Comparison of ENCODE assay signal across 11 mouse cellular contexts in genomic region chrX:152676357-152676756, GRCm38 (mm10).
A peak's percentile ranks its signal among the peaks of the same experiment; 100 is the strongest.
DNase-seq lines count a peak whose midpoint lies in the region; ATAC-seq and TF ChIP-seq lines count a peak whose summit lies in the region.
"Had no signal": no experiment of that assay in that cellular context is flagged by ENCODE, and none has a peak within 500 bp of the region (broad histone marks: within the 10 kb centered on the region; RNA-seq: fewer than 3 reads in every experiment).

No protein-coding gene starts in this region.

- ATAC-seq in lung, embryonic 14.5 days (ENCODE audit: insufficient read depth): no peak
- ATAC-seq in erythroid progenitor cell, adult 5-6 weeks (replicated peaks; ENCODE audit: low FRiP score, poor library complexity, severe bottlenecking): no peak
- ATAC-seq: CD4-positive, CD25-positive, alpha-beta regulatory T cell, adult 4 months had no signal

- 47% methylated on average over 3 of the region's 3 CpGs for WGBS in lung, embryonic 14.5 days

- H3K36me3 ChIP-seq in lung, embryonic 14.5 days (ENCODE audit: insufficient read depth): no peaks in the 10 kb centered on the region
- no peaks in the 10 kb centered on the region for H3K36me3 ChIP-seq in splenic B cell, adult 2 months (ENCODE audit: control insufficient read depth, insufficient read depth, low read length, poor library complexity, severe bottlenecking)
- H3K36me3 ChIP-seq: embryonic facial prominence, embryonic 13.5 days had no signal

- no peak overlapping the region for H3K4me2 ChIP-seq in lung, embryonic 14.5 days
- H3K4me2 ChIP-seq: embryonic facial prominence, embryonic 13.5 days had no signal

- no peaks in the 10 kb centered on the region for H3K27me3 ChIP-seq in lung, embryonic 14.5 days (ENCODE audit: insufficient read depth, low read length)
- H3K27me3 ChIP-seq in splenic B cell, adult 2 months (ENCODE audit: control insufficient read depth, insufficient read depth, low read length, poor library complexity, severe bottlenecking): no peaks in the 10 kb centered on the region

- no peak overlapping the region for H3K27ac ChIP-seq in lung, embryonic 14.5 days (ENCODE audit: low read depth)
- H3K27ac ChIP-seq: embryonic facial prominence, embryonic 13.5 days; macrophage had no signal

- H3K9me3 ChIP-seq in lung, embryonic 14.5 days (ENCODE audit: low read depth, low read length): no peaks in the 10 kb centered on the region
- H3K9me3 ChIP-seq: embryonic facial prominence, embryonic 13.5 days had no signal

- no peaks in the 10 kb centered on the region for H3K4me1 ChIP-seq in lung, embryonic 14.5 days (ENCODE audit: insufficient read depth)
- H3K4me1 ChIP-seq: embryonic facial prominence, embryonic 13.5 days had no signal

- H3K9ac ChIP-seq in lung, embryonic 14.5 days: no peak overlapping the region
- H3K9ac ChIP-seq: embryonic facial prominence, embryonic 13.5 days had no signal

- peak; percentile 35 to 44 for DNase-seq in cerebellum, postnatal 14 days
- no peak for DNase-seq in cerebellum, adult 9-11 months
- DNase-seq in lung, embryonic 14.5 days: peak; percentile 31
- DNase-seq in lung, adult 18-20 months: no peak
- DNase-seq in kidney, postnatal 4 days: peak; percentile 14 to 21
- DNase-seq in splenic B cell, adult 2 months (ENCODE audit: low read depth, low spot score): peak; percentile 2
- DNase-seq in thymus, postnatal 4 days: no peak

- no peak overlapping the region for H3K4me3 ChIP-seq in lung, embryonic 14.5 days (ENCODE audit: low read depth, low read length)
- H3K4me3 ChIP-seq: embryonic facial prominence, embryonic 13.5 days had no signal

- TF ChIP-seq CTCF in lung, embryonic 14.5 days (IDR thresholded peaks at IDR 0.05; ENCODE audit: low read depth): peak; percentile 45

Comparison
In these comparisons a context has a peak if more than half of its experiments do, and no peak if none do; other contexts are left out.
1. DNase-seq: peak in cerebellum, postnatal 14 days (2 of 2), lung, embryonic 14.5 days (single experiment), kidney, postnatal 4 days (2 of 2) and splenic B cell, adult 2 months (single experiment); none in cerebellum, adult 9-11 months (single experiment), lung, adult 18-20 months (0 of 2) and thymus, postnatal 4 days (single experiment).